Mouse (Mus musculus) bone marrow, adult 2 months (tissue): Measurements from ENCODE around the gene Olfr411. TPM values are rescaled to one million over a fixed set of nuclear protein-coding genes. Genes with fewer than 3 reads are reported as not detected.

ENCODE experiments used
- H3K27ac ChIP-seq: fragments of 200-500 bp; 2 replicates; pipeline ENCODE4 v1.5.1; 2012; ENCODE audit warnings: low read depth, mild to moderate bottlenecking, control low read depth, inconsistent platforms, low read length; ENCODE audit not compliant: control insufficient read depth, poor library complexity, insufficient read depth
- H3K4me1 ChIP-seq: fragments of 200-500 bp; 2 replicates; pipeline ENCODE4 v1.6.1; 2011; ENCODE audit warnings: low read length; ENCODE audit not compliant: control insufficient read depth, insufficient read depth
- H3K4me3 ChIP-seq: fragments of 200-500 bp; replicated peaks from 2 replicates; pipeline ENCODE3; 2011; ENCODE audit warnings: mild to moderate bottlenecking, low read depth, low read length, control low read depth; ENCODE audit not compliant: control insufficient read depth
- CTCF ChIP-seq: fragments of 200-500 bp; IDR thresholded peaks from 2 replicates; pipeline ENCODE4 v1.5.1; 2011; ENCODE audit warnings: low read length, control low read depth; ENCODE audit not compliant: control insufficient read depth, insufficient read depth
- POLR2A ChIP-seq: fragments of 200-500 bp; IDR thresholded peaks from 2 replicates; pipeline ENCODE4 v1.6.1; 2011; ENCODE audit warnings: low read depth, mild to moderate bottlenecking, control low read depth, low read length, borderline replicate concordance; ENCODE audit not compliant: control insufficient read depth
- WGBS: fragments of 180-500 bp; shearing (Covaris S2); methylation state at CpG from one replicate; pipeline ENCODE4 v1.1.7; 2018; 5-methylcytosine and 5-hydroxymethylcytosine counted together
- polyA plus RNA-seq: library from polyadenylated mRNA; stranded (reverse); fragments of >200 nt; gene quantifications from 2 replicates; pipeline ENCODE4 v1.2.4, GENCODE M21; 2011; ENCODE audit warnings: low replicate concordance; ENCODE audit not compliant: missing spikeins, insufficient read depth, insufficient read length

Olfr411 gene
- polyA plus RNA-seq = not detected in 2 replicates

- 70% methylated on average over 3 of the region's 3 CpGs for WGBS
- no peak for TF ChIP-seq POLR2A
- TF ChIP-seq CTCF = no peak
- no peak within 1 kb of the TSS for H3K4me3 ChIP-seq
- H3K27ac ChIP-seq = no peak within 1 kb of the TSS
- H3K4me1 ChIP-seq = no peaks in the 10 kb centered on the region
These were observed at the start of gene Olfr411 for GRCm38 (mm10) chr11:74352550-74352949. Gene Olfr411 (minus strand): TSS chr11:74352650.

- no peaks in the 10 kb centered on the region for H3K4me1 ChIP-seq
- TF ChIP-seq POLR2A = no peak
- peak; percentile 29; the same call in 1 of the 2 replicates for TF ChIP-seq CTCF
- 29% methylated on average over 2 of the region's 2 CpGs for WGBS
- H3K27ac ChIP-seq = no peak overlapping the region
- H3K4me3 ChIP-seq = no peak overlapping the region
These were observed 49.7 kb upstream of the Olfr411 start for GRCm38 (mm10) chr11:74402126-74402525.

DNA sequence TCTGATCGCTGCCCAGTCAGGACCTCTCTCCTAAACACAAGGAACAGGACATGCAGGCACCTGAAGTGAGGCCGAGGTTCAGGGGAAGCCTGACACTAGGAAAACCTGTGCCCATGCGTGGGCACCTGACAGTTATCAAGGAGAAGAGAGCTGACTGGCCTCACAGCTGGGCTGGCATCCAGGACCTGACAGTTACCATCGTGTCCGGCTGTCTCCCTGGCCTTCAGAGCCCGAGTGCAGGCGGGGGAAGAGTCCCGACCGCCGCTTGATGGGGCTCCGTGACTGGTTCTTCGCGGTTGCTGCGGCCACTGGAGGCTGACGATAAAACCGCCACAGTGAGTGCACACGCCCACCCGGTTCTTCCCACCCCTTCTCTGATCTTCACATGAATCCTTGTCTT, 43.1 kb upstream of the Olfr411 start:
- WGBS = 82% methylated on average over 18 of the region's 18 CpGs
- H3K4me3 ChIP-seq = no peak overlapping the region
- H3K4me1 ChIP-seq = no peaks in the 10 kb centered on the region
- H3K27ac ChIP-seq = no peak overlapping the region
- TF ChIP-seq CTCF = no peak
- TF ChIP-seq POLR2A = no peak

DNA sequence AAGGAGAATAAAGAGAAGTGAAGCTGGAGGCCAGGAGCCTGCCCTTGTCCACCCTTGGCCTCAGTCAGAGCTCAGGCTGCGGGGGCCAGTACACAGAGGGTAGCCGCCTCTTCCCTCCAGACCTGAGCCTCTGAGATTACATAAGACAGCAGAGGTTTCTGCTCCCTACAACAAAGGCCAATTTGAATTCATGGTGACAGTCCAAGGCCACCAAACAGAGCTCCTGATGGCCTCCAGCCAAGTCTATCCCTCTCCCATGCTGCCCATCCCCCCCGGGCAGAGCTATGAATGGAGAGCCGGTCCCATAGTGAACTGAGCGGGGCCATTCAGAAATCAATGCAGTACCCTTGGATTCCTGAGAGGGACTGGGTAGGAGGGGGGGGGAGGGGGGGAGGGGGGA, 41.0 kb upstream of the Olfr411 start:
- TF ChIP-seq CTCF (no peak), POLR2A (no peak)
- H3K4me1 ChIP-seq = no peaks in the 10 kb centered on the region
- no peak overlapping the region for H3K27ac ChIP-seq
- whole genome bisulfite sequencing = 94% methylated on average over 5 of the region's 5 CpGs
- no peak overlapping the region for H3K4me3 ChIP-seq

GRCm38 (mm10) chr11:74392903-74393302, 40.5 kb upstream of the Olfr411 start:
- Histone ChIP-seq H3K27ac (no peak overlapping the region), H3K4me1 (no peaks in the 10 kb centered on the region), H3K4me3 (no peak overlapping the region)
- WGBS = 86% methylated on average over 6 of the region's 6 CpGs
- TF ChIP-seq CTCF (no peak), POLR2A (no peak)

GRCm38 (mm10) chr11:74391899-74392298, 39.4 kb upstream of the Olfr411 start:
- Histone ChIP-seq H3K27ac (no peak overlapping the region), H3K4me3 (no peak overlapping the region), H3K4me1 (no peaks in the 10 kb centered on the region)
- TF ChIP-seq CTCF (no peak), POLR2A (no peak)
- WGBS = 61% methylated on average over 11 of the region's 11 CpGs

DNA sequence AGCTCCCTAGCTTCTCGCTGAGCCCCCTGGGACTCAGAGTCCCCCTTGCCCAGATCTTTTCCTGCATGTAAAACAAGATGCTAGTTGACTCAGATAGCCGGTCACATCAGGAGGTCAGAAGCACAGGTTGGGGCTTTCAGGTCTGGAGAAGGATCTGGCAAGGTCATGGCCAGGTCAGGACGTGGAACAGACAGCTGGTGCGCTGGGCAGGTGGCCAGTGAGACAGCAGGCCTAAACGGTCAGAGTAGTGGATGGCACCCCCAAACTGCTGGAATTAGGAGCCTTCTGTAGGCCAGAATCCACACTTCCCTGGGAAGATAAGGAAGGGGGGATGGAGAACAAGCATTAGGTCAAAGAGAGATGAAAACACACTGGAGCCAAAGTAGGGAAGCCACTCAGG, 34.8 kb upstream of the Olfr411 start:
- 77% methylated on average over 5 of the region's 5 CpGs for WGBS
- Histone ChIP-seq H3K4me3 (no peak overlapping the region), H3K27ac (no peak overlapping the region), H3K4me1 (no peaks in the 10 kb centered on the region)
- TF ChIP-seq CTCF = no peak
- TF ChIP-seq POLR2A = no peak

DNA sequence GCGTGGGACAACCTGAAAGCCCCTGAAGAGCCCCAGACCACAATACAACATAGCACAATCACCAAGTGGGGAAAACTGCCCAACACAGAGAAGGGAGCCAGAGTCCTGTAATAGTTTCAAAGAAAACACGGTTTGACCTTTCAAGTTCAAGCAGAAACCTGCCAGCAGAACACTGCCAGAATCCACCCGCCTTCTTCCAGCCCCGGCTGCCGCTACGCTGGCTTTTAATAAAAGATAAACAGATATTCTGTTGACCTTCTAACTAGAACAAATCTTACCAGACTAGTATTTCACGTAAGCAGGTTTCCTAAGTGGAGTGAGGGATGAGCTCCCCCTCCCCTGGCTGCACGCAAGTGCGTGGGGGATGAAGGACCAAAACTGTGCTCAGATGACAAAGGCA, 33.2 kb upstream of the Olfr411 start:
- TF ChIP-seq CTCF = no peak
- no peak for TF ChIP-seq POLR2A

More for the DNA sequence above, 33.2 kb upstream of the Olfr411 start:
- Histone ChIP-seq H3K27ac (no peak overlapping the region), H3K4me3 (no peak overlapping the region), H3K4me1 (no peaks in the 10 kb centered on the region)
- 85% methylated on average over 9 of the region's 9 CpGs for whole genome bisulfite sequencing
